Mouse (Mus musculus) kidney, embryonic 16.5 days (tissue): ENCODE data around the gene Muc20. TPM values are rescaled to one million over a fixed set of nuclear protein-coding genes. Genes with fewer than 3 reads are reported as not detected.

Experiments
- ATAC-seq: fragments of 200-750 bp; cut with Nextera tagmentation; 2 replicates; pipeline ENCODE4 v1.8.0; 2017; ENCODE audit warnings: moderate TSS enrichment; ENCODE audit not compliant: low FRiP score, low TSS enrichment
- H3K27ac ChIP-seq: fragments of 300-500 bp; sonication (generic); 2 replicates; pipeline ENCODE4 v1.5.1; 2014; ENCODE audit warnings: low read length
- H3K27me3 ChIP-seq: fragments of 300-500 bp; sonication (generic); 2 replicates; pipeline ENCODE4 v1.6.1; 2014; ENCODE audit warnings: low read length, control low read depth, mixed read lengths; ENCODE audit not compliant: insufficient read depth
- H3K36me3 ChIP-seq: fragments of 300-500 bp; sonication (generic); 2 replicates; pipeline ENCODE4 v1.6.1; 2014; ENCODE audit warnings: low read length, control low read depth, mixed read lengths; ENCODE audit not compliant: insufficient read depth
- H3K4me1 ChIP-seq: fragments of 300-500 bp; sonication (generic); 2 replicates; pipeline ENCODE4 v1.6.1; 2014; ENCODE audit warnings: low read length, control low read depth, mixed read lengths; ENCODE audit not compliant: insufficient read depth
- H3K4me2 ChIP-seq: fragments of 300-500 bp; sonication (generic); replicated peaks from 2 replicates; pipeline ENCODE4 v1.6.1; 2014; ENCODE audit warnings: low read depth, low read length
- H3K4me3 ChIP-seq: fragments of 300-500 bp; sonication (generic); 2 replicates; pipeline ENCODE4 v1.5.1; 2014; ENCODE audit warnings: mild to moderate bottlenecking, low read length
- H3K9ac ChIP-seq: fragments of 300-500 bp; sonication (generic); replicated peaks from 2 replicates; pipeline ENCODE4 v1.6.1; 2014; ENCODE audit warnings: low read length
- H3K9me3 ChIP-seq: fragments of 300-500 bp; sonication (generic); 2 replicates; pipeline ENCODE4 v1.6.1; 2016; ENCODE audit warnings: low read length, control low read depth
- WGBS: fragments of 180-500 bp; shearing (Covaris S2); extraction: QIAGEN DNeasy Blood & Tissue Kit; methylation state at CpG from one replicate; pipeline ENCODE4 v1.1.7; 2014; 5-methylcytosine and 5-hydroxymethylcytosine counted together
- polyA plus RNA-seq: library from polyadenylated mRNA; unstranded; fragments of >200 nt; fragmentation: Nextera tagmentation; extraction: Ambion mirVana; gene quantifications from 2 replicates; pipeline ENCODE4 v1.2.1, GENCODE M21; 2015

Gene Muc20
- polyA plus RNA-seq, 1 experiment from 2014 or later: 6.2 TPM

- Histone ChIP-seq H3K4me2 (no peak overlapping the region), H3K4me1 (no peaks in the 10 kb centered on the region), H3K9me3 (no peaks in the 10 kb centered on the region), H3K9ac (no peak overlapping the region), H3K4me3 (no peak overlapping the region), H3K27me3 (no peaks in the 10 kb centered on the region), H3K36me3 (no peaks in the 10 kb centered on the region), H3K27ac (no peak overlapping the region)
- ATAC-seq: no peak
- 98% methylated on average over 7 of the region's 7 CpGs for WGBS
These were observed 30.3 kb downstream of the Muc20 start for GRCm38 (mm10) chr16:32766904-32767303.

- WGBS: 71% methylated on average over 6 of the region's 6 CpGs
These were observed 32.3 kb downstream of the Muc20 start for GRCm38 (mm10) chr16:32764961-32765360.

GRCm38 (mm10) chr16:32764550-32764949 is 32.7 kb downstream of the Muc20 start:
- Histone ChIP-seq H3K36me3 (no peaks in the 10 kb centered on the region), H3K4me2 (no peak overlapping the region), H3K27ac (no peak overlapping the region), H3K9me3 (no peaks in the 10 kb centered on the region), H3K9ac (no peak overlapping the region), H3K4me3 (no peak overlapping the region), H3K27me3 (no peaks in the 10 kb centered on the region), H3K4me1 (no peaks in the 10 kb centered on the region)
- no peak for ATAC-seq
- 82% methylated on average over 2 of the region's 2 CpGs for WGBS

More at GRCm38 (mm10) chr16:32764961-32765360, 32.3 kb downstream of the Muc20 start:
- H3K4me2 ChIP-seq: no peak overlapping the region
- H3K27ac ChIP-seq: no peak overlapping the region
- no peaks in the 10 kb centered on the region for H3K27me3 ChIP-seq
- H3K9me3 ChIP-seq: no peaks in the 10 kb centered on the region
- H3K9ac ChIP-seq: no peak overlapping the region
- no peaks in the 10 kb centered on the region for H3K36me3 ChIP-seq
- H3K4me1 ChIP-seq: no peaks in the 10 kb centered on the region
- no peak for ATAC-seq
- H3K4me3 ChIP-seq: no peak overlapping the region

GRCm38 (mm10) chr16:32750242-32751127 is 46.8 kb downstream of the Muc20 start:
- H3K9ac ChIP-seq: no peak overlapping the region
- no peak for ATAC-seq
- no peaks in the 10 kb centered on the region for H3K9me3 ChIP-seq
- H3K4me1 ChIP-seq: no peaks in the 10 kb centered on the region
- no peaks in the 10 kb centered on the region for H3K36me3 ChIP-seq
- no peaks in the 10 kb centered on the region for H3K27me3 ChIP-seq
- WGBS: 92% methylated on average over 5 of the region's 5 CpGs
- no peak overlapping the region for H3K4me3 ChIP-seq
- H3K4me2 ChIP-seq: no peak overlapping the region
- H3K27ac ChIP-seq: no peak overlapping the region

- no peak overlapping the region for H3K9ac ChIP-seq
- no peaks in the 10 kb centered on the region for H3K4me1 ChIP-seq
- H3K9me3 ChIP-seq: no peaks in the 10 kb centered on the region
- no peak overlapping the region for H3K4me2 ChIP-seq
- H3K36me3 ChIP-seq: no peaks in the 10 kb centered on the region
- no peak overlapping the region for H3K27ac ChIP-seq
- 60% methylated on average over 6 of the region's 6 CpGs for WGBS
- no peaks in the 10 kb centered on the region for H3K27me3 ChIP-seq
- no peak for ATAC-seq
- no peak overlapping the region for H3K4me3 ChIP-seq
These were observed 51.4 kb downstream of the Muc20 start for GRCm38 (mm10) chr16:32745852-32746251.

DNA sequence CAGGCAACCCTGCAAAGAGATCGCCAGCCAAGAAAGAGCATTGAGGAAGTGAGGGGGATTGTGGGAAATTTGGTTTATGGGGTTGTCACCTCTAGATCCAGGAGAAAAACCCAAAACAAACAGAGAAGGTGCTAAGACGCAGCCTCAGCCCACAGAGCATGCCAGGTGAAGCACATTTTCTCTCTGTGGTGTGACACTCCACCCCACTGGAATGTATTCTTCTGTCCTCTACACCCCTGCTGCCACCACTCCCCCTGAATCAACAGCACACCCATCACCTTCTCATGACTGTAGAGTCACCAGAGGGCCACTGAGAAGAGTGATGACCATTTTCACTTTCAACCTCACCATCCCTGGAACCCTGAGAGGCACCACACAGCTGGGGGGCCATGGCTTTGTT is 54.5 kb downstream of the Muc20 start:
- no peak overlapping the region for H3K4me3 ChIP-seq
- H3K4me2 ChIP-seq: no peak overlapping the region
- 59% methylated on average over 2 of the region's 2 CpGs for WGBS
- ATAC-seq: no peak
- H3K27ac ChIP-seq: no peak overlapping the region
- H3K9me3 ChIP-seq: no peaks in the 10 kb centered on the region
- H3K4me1 ChIP-seq: no peaks in the 10 kb centered on the region
- H3K9ac ChIP-seq: no peak overlapping the region
- no peaks in the 10 kb centered on the region for H3K36me3 ChIP-seq
- H3K27me3 ChIP-seq: no peaks in the 10 kb centered on the region

GRCm38 (mm10) chr16:32741366-32741765 is 55.9 kb downstream of the Muc20 start:
- Histone ChIP-seq H3K4me2 (no peak overlapping the region), H3K27me3 (no peaks in the 10 kb centered on the region), H3K27ac (no peak overlapping the region), H3K36me3 (no peaks in the 10 kb centered on the region), H3K9me3 (no peaks in the 10 kb centered on the region), H3K4me1 (no peaks in the 10 kb centered on the region), H3K9ac (no peak overlapping the region), H3K4me3 (no peak overlapping the region)
- WGBS: 73% methylated on average over 9 of the region's 9 CpGs
- ATAC-seq: no peak

- no peaks in the 10 kb centered on the region for H3K36me3 ChIP-seq
- no peaks in the 10 kb centered on the region for H3K4me1 ChIP-seq
- H3K4me3 ChIP-seq: no peak overlapping the region
- 81% methylated on average over 8 of the region's 8 CpGs for WGBS
- no peaks in the 10 kb centered on the region for H3K9me3 ChIP-seq
- no peak overlapping the region for H3K27ac ChIP-seq
- H3K9ac ChIP-seq: no peak overlapping the region
- no peaks in the 10 kb centered on the region for H3K27me3 ChIP-seq
- no peak overlapping the region for H3K4me2 ChIP-seq
- no peak for ATAC-seq
These were observed 57.1 kb downstream of the Muc20 start for GRCm38 (mm10) chr16:32740003-32740663.

DNA sequence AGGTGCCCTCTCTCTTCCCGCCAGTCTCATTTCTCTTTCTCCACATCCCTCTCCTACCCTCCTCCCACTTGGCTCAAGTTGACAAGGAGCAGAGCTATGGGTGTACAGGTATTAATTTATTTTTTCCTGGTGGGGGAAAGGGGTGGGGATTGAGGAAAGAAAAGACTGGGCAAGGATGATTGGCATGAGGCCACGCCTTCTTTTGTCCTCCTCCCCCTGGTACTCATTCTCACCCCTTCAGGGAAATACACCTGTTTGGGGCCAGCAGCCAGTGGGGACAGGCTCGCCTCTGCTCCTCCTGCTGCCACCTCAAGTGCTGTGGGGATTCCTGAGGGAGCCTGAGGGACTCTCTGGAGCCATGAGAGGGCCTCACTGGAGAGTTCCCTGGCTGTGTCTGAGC is 61.2 kb downstream of the Muc20 start:
- Histone ChIP-seq H3K4me3 (no peak overlapping the region), H3K4me2 (no peak overlapping the region), H3K9ac (no peak overlapping the region), H3K36me3 (no peaks in the 10 kb centered on the region), H3K27me3 (no peaks in the 10 kb centered on the region), H3K4me1 (no peaks in the 10 kb centered on the region), H3K27ac (no peak overlapping the region), H3K9me3 (no peaks in the 10 kb centered on the region)
- 51% methylated on average over 3 of the region's 3 CpGs for WGBS
- peak; percentile 19; the same call in 1 of the 2 replicates for ATAC-seq

GRCm38 (mm10) chr16:32735586-32735985 is 61.6 kb downstream of the Muc20 start, which contains the start of gene Muc4:
Gene Muc4, plus strand, starts transcription at chr16:32735886.
- no peaks in the 10 kb centered on the region for H3K4me1 ChIP-seq
- H3K9me3 ChIP-seq: no peaks in the 10 kb centered on the region
- no peak within 1 kb of the TSS for H3K4me3 ChIP-seq
- no peak within 1 kb of the TSS for H3K4me2 ChIP-seq
- H3K9ac ChIP-seq: no peak within 1 kb of the TSS
- ATAC-seq: no peak
- 91% methylated on average over 2 of the region's 2 CpGs for WGBS
- no peaks in the 10 kb centered on the region for H3K36me3 ChIP-seq
- H3K27ac ChIP-seq: no peak within 1 kb of the TSS
- no peaks in the 10 kb centered on the region for H3K27me3 ChIP-seq
